In the genomic region with DNA sequence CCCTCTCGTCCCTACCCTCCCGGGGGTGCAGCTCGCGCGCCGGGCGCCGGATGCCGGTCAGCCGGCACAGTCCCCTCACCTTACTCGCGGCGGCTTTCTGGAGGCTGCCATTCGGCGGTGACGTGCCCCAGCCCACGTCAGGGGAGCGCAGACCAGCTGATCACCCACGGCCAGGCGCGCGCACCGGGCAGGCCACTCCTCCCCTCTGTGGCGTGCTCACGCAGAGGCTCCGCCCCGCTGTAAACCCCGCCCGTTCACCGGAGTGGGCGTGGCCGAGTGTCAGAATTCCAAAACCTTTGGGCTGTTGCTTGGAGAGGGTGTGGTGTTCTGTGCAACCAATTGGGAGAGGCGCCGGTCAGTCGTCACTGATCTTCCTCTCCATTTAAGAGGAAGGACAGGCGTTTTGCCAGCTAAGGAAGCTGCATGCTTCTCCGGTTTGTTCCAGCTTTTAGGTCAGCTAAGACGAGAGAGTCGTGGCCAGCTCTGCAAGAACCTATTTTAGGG, we compare ENCODE assay signal across 7 mouse cellular contexts. TPM values are rescaled to one million over a fixed set of nuclear protein-coding genes. Genes with fewer than 3 reads are reported as not detected.
A peak's percentile ranks its signal among the peaks of the same experiment; 100 is the strongest.
DNase-seq lines count a peak whose midpoint lies in the region; ATAC-seq lines count a peak whose summit lies in the region.

No protein-coding gene starts in this region.

- H3K27ac ChIP-seq in intestine, embryonic 16.5 days (ENCODE audit: low read length) = peak overlapping the region; percentile 91
- H3K27ac ChIP-seq in midbrain, embryonic 11.5 days (ENCODE audit: low read depth, low read length) = peak overlapping the region; percentile 63; the same call in 1 of the 2 replicates

- H3K9me3 ChIP-seq in intestine, embryonic 16.5 days (ENCODE audit: control insufficient read depth, low read length) = no peaks in the 10 kb centered on the region
- no peaks in the 10 kb centered on the region for H3K9me3 ChIP-seq in midbrain, embryonic 11.5 days (ENCODE audit: control insufficient read depth, low read length)

- no peaks in the 10 kb centered on the region for H3K27me3 ChIP-seq in intestine, embryonic 16.5 days (replicated peaks; ENCODE audit: control insufficient read depth, insufficient read depth, low read length)
- H3K27me3 ChIP-seq in midbrain, embryonic 11.5 days (ENCODE audit: control insufficient read depth, insufficient read depth, low read length) = no peaks in the 10 kb centered on the region

- intact Hi-C loops in gastrocnemius, postnatal 36 days (cut with DNase I) = loop anchor here (5.0 to 10.0 kb wide), 2 partner anchors 104 to 276 kb away; a partner anchor contains a TSS
- intact Hi-C loops in left cerebral cortex, postnatal 36 days (cut with DNase I) = loop anchor here (2.0 kb wide), 1 partner anchor 104 kb away; no protein-coding TSS in a partner anchor

- DNase-seq in adrenal gland, adult 18-20 months (ENCODE audit: low spot score in 2 of 2) = peak; percentile 99
- DNase-seq in embryo, embryonic 11 days = peak; percentile 98
- DNase-seq in gastrocnemius, postnatal 36 days = peak; percentile 99 to 100
- DNase-seq in left cerebral cortex, postnatal 36 days (ENCODE audit: low spot score in 2 of 2) = peak; percentile 98
- DNase-seq in midbrain, embryonic 11.5 days (ENCODE audit: low spot score, missing footprints) = peak; percentile 100
- peak; percentile 99 for DNase-seq in skeletal muscle tissue, adult 2 months (ENCODE audit: low read depth, low spot score)

- H3K4me1 ChIP-seq in intestine, embryonic 16.5 days (ENCODE audit: control insufficient read depth, insufficient read depth, low read length) = peaks cover 18% of the 10 kb centered on the region
- peaks cover 7% of the 10 kb centered on the region for H3K4me1 ChIP-seq in midbrain, embryonic 11.5 days (ENCODE audit: control insufficient read depth, insufficient read depth, low read length)

- 0% methylated on average over 39 of the region's 39 CpGs for WGBS in intestine, embryonic 16.5 days
- WGBS in midbrain, embryonic 11.5 days = under 1% methylated on average over 37 of the region's 39 CpGs

- no peaks in the 10 kb centered on the region for H3K36me3 ChIP-seq in intestine, embryonic 16.5 days (ENCODE audit: control insufficient read depth, insufficient read depth, low read length)
- no peaks in the 10 kb centered on the region for H3K36me3 ChIP-seq in midbrain, embryonic 11.5 days (ENCODE audit: control insufficient read depth, insufficient read depth, low read length)

- H3K4me3 ChIP-seq in intestine, embryonic 16.5 days (ENCODE audit: low read length) = peak overlapping the region; percentile 92
- peak overlapping the region; percentile 90 for H3K4me3 ChIP-seq in midbrain, embryonic 11.5 days (ENCODE audit: low read depth, low read length)

- H3K9ac ChIP-seq in intestine, embryonic 16.5 days (ENCODE audit: low read depth, low read length) = peak overlapping the region; percentile 98
- peak overlapping the region; percentile 94 for H3K9ac ChIP-seq in midbrain, embryonic 11.5 days (ENCODE audit: low read length)

- H3K4me2 ChIP-seq in intestine, embryonic 16.5 days (ENCODE audit: low read depth, low read length) = peak overlapping the region; percentile 65
- peak overlapping the region; percentile 72 for H3K4me2 ChIP-seq in midbrain, embryonic 11.5 days

- ATAC-seq in intestine, embryonic 16.5 days = peak; percentile 97
- peak; percentile 99 for ATAC-seq in midbrain, embryonic 11.5 days (ENCODE audit: low FRiP score)

RNA-seq across cellular contexts. Expression of a gene that starts 1.5 kb away (rescaled TPM):
- 10 to 100 TPM; 57.8 to 83.8 TPM for total RNA-seq in adrenal gland, adult 18-20 months (2021)
- total RNA-seq in gastrocnemius, postnatal 36 days (2021) = 10 to 100 TPM; 41.8 to 52.1 TPM
- 231 and 264 TPM in 2 replicates for polyA plus RNA-seq in intestine, embryonic 16.5 days (2015; fragmentation: Nextera tagmentation; extraction: Ambion mirVana)
- total RNA-seq in left cerebral cortex, postnatal 36 days (2021) = 10 to 100 TPM; 61.8 to 70.3 TPM
- polyA plus RNA-seq in midbrain, embryonic 11.5 days (2014; fragmentation: Nextera tagmentation; extraction: Ambion mirVana) = 148 and 150 TPM in 2 replicates

Comparison
In these comparisons a context has a peak if more than half of its experiments do, and no peak if none do; other contexts are left out.
1. Peak in every context shown above with its lines: DNase-seq, ATAC-seq, H3K4me3 ChIP-seq and H3K27ac ChIP-seq.